Mouse (Mus musculus) E14TG2a.4 (cell line): ENCODE data around the gene Fam69a.

Source experiments
- CTCF ChIP-seq: conservative IDR thresholded peaks from 2 replicates; pipeline ENCODE4 v1.5.1; 2014; ENCODE audit warnings: low read length
- NANOG ChIP-seq: IDR thresholded peaks from 2 replicates; pipeline ENCODE4 v1.6.1; 2014; ENCODE audit warnings: borderline replicate concordance, low read length, mixed read lengths
- POU5F1 ChIP-seq: IDR thresholded peaks from 2 replicates; pipeline ENCODE4 v1.6.1; 2014; ENCODE audit warnings: low read length, borderline replicate concordance

GRCm38 (mm10) chr5:107983946-107984345 is 2.9 kb downstream of the Fam69a start:
- TF ChIP-seq CTCF (no peak), POU5F1 (no peak), NANOG (no peak)
